Mouse (Mus musculus) testis, adult 2 months (tissue): ENCODE data around the gene Catsperg2.

Experiments used
- CTCF ChIP-seq: fragments of 200-500 bp; IDR thresholded peaks from 2 replicates; pipeline ENCODE4 v1.5.1; 2012; ENCODE audit warnings: low read depth, mild to moderate bottlenecking, inconsistent platforms, low read length, moderate library complexity; ENCODE audit not compliant: control insufficient read depth, insufficient read depth, insufficient replicate concordance
- POLR2A ChIP-seq: fragments of 200-500 bp; IDR thresholded peaks from 2 replicates; pipeline ENCODE4 v1.6.1; 2012; ENCODE audit warnings: low read depth, mild to moderate bottlenecking, inconsistent platforms, low read length, moderate library complexity; ENCODE audit not compliant: control insufficient read depth

GRCm38 (mm10) chr7:29774371-29774770 is 47.5 kb upstream of the Catsperg2 start:
- no peak for TF ChIP-seq CTCF
- TF ChIP-seq POLR2A = no peak
